Mouse (Mus musculus) lung, postnatal 0 days (tissue): ENCODE measurements at regions not wholly inside any gene's neighbourhood (a gene's known extent, or its start where the extent isn't known, plus 50 kb on each side); places are given as distances from the start of the nearest gene placed in this dataset.

Source experiments
- CTCF ChIP-seq: IDR thresholded peaks from 2 replicates; pipeline ENCODE4 v1.5.1; 2016; ENCODE audit warnings: antibody characterized with exemption, mild to moderate bottlenecking
- EP300 ChIP-seq: IDR thresholded peaks from 2 replicates; pipeline ENCODE4 v1.6.1; 2016; ENCODE audit warnings: antibody characterized with exemption, mild to moderate bottlenecking, control low read depth

- no peak for TF ChIP-seq CTCF
- no peak for TF ChIP-seq EP300
Observed at GRCm38 (mm10) chr7:70496541-70497154, 130.1 kb upstream of the Nr2f2 start.
